Mouse (Mus musculus) 3134 (cell line): Measurements from ENCODE around the gene Prpf31.

Source experiments
- DNase-seq: peaks from one replicate; pipeline ENCODE4 v3.0.0-alpha.2; 2011; ENCODE audit warnings: low spot score; ENCODE audit not compliant: insufficient read length; ENCODE audit errors: extremely low read depth

Gene Prpf31

DNA sequence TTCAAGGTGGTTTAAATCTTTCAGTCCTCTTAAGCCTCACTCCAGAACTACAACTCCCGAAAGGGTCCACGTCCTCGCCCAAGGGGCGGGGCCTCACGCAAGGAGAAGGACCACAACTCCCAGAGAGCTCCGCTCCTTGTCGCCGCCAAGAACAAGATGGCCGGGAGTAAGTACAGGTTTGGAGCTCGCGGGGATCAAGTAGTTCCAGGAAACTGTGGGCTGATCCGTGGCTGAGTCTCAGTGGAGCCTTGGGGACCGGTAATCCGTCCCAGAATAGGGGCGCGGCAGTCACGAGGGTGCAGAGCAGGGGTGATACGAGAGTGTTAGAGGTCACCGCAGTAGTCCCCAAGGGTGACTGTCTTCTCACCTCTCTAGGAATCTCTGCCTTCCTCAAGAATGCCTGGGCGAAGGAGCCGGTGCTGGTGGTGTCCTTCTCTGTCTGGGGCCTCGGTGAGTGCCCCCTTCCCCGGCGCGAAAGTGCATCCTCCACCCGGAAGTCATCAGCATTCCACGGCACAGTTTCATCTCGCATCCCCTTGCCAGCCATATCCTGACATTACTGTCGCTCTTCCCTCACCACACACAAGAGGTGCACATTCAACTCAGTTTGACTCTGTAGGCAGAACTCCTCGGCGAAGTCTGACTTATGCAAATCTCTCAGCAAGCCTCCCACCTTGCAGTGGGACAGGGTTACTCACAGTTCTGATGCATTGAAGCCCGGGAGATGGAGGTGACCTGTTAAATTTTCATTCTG is 12.4 kb upstream of the Prpf31 start, which contains the start of gene Ndufa3:
Gene Ndufa3, plus strand, starts transcription at position 132 of the 754 bp plus-strand sequence.
- DNase-seq = peak; percentile 83

DNA sequence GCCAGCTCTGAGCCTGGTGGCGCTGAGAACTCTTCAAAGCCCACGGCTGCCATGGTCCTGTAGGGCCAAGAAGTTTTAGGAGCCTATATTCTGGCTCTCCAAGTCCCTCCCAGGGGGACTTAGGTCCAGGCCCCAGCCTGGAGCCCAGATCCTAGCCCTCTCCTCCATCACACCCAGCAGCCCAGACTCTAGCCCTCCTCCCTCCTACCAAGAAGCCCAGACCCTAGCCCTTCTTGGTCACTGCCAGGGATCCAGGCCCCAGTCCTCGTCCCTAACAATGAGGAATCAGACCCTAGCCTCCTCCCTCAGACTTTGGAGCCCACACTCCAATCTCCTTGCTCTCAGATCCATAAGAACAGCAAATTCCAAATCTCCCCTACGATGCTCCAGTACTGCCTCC is 755 bp upstream of the Prpf31 start:
- DNase-seq = no peak

DNA sequence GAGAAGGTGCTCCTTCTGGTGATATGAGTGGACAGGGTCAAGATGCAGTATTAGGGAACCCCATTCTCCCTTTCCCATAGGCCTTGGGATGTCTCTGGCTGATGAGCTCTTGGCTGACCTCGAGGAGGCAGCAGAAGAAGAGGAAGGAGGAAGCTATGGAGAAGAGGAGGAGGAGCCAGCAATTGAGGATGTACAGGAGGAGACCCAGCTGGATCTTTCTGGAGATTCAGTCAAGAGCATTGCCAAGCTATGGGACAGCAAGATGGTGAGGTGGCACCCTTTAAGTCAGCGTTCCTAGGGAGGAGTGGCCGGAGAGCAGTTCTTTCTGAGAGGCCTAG is 662 bp downstream of the Prpf31 start:
- DNase-seq = no peak

DNA sequence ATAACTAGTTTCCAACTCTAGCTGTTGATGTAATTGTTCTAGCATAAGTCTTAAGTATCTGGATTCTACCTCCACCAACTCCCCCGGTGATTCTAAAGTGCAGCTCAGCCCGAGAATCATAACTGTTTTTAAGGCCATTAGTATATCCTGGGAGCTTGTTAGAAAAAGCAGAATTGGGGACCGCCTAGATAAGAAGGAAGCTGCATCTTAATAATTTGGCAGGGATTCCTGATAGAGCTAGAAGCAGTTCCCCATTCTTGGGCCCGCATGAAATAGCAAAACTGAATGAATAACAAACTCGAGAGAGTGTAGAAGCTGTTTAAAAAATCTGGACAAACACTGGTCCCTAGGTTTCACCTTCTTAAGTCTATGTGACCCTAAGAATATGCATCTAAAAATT is 13.6 kb downstream of the Prpf31 start:
- no peak for DNase-seq

GRCm38 (mm10) chr7:3643843-3644242 is 14.1 kb downstream of the Prpf31 start:
- DNase-seq = no peak

DNA sequence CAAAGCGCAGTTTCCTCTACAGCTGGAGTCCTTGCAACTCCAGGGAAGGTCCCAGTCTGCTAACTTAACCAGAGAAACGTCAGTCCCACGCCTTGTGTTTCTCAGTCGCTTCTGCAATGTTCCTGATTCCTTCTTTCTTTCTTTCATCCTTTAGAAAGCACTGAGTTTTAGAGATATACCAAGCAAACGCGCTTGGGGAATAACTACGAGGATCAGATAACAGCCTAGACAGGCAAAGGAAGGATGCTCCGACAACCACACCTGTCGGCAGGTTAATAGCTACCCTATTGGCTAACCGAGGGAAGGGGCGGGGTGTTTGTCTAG is 14.5 kb downstream of the Prpf31 start:
- no peak for DNase-seq

DNA sequence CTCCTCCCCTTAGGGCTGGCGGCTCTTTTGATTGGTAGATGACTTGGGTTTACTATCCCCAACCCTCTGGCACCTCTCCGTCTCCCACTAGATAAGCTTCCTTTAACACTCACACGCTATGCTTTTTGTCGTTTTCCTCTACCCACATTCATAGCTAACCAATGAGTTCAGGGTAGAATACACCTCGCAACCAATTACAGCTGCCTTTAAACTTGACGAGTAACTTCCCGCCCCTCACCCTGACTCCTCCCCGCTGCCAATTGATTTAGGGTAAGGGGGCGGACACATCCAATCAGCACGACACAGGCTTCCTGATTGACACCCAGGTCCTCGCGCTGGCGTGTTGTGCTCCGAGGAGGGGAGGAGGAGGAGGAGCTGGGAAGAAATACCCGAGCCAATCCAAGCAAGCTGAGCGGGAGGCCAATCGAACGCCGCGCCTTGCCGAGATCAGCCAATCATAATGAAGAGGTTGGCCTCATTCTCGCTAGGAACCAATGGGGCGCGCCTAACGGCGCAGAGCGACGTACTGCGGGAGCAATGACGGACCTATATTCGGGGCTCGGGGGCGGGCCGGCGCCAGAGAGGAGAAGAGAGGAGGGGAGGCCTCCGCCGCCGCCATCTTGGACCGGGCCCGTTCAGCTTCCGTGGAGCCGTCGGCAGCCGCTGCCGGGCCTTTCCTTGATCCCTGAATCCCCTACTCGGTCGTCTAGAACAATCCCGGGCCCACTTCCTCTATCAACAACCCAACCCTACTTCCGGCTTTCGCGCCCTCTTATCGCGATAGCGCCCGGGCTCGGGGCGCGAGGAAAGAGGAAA is 15.1 kb downstream of the Prpf31 start, which contains the start of gene Cnot3:
Gene Cnot3, plus strand, starts transcription at position 597 of the 816 bp plus-strand sequence.
- DNase-seq = peak; percentile 95

GRCm38 (mm10) chr7:3645488-3646025 is 15.8 kb downstream of the Prpf31 start:
- no peak for DNase-seq

- no peak for DNase-seq
These were observed 16.4 kb downstream of the Prpf31 start for GRCm38 (mm10) chr7:3646188-3646587.

GRCm38 (mm10) chr7:3646641-3647040 is 16.9 kb downstream of the Prpf31 start:
- DNase-seq = no peak

DNA sequence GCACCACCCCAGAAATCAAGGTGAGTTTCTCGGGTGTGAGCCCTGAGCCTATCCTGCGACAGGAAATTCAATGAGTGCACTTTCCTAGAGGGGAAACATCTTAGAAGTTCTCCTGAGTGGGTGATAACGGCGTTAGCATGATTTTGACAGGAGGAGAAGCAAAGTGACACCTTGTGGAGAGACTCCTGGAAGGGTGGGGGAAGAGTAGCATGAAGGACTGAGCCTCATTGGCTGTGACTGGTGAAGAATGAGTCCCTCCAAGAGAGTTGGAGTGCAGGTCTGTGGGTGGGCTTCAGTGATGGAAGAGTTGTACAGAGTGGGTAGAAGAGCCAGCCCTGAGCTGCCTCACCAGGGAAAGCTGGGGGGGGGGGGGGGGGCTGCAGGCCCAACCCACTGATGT is 27.2 kb downstream of the Prpf31 start:
- DNase-seq = no peak

DNA sequence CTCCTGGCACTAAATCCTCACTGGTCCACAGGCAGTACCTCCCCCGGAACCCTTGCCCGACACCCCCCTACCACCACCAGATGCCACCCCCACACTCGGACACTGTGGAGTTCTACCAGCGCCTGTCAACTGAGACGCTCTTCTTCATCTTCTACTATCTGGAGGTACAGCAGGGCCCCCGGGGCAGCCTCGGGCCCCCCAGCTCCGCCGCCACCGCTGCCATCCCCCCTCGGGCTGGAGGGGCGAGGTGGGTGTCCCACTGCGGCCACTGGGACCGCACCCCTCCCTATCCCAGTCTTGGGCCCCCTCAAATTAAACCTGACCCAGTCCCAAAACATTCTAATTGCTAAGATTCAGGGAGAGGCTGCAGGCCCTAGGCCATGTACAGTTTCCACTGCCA is 28.8 kb downstream of the Prpf31 start:
- no peak for DNase-seq

- peak; percentile 26 for DNase-seq
These were observed 34.9 kb downstream of the Prpf31 start for GRCm38 (mm10) chr7:3664524-3665214.

- DNase-seq = peak; percentile 90
These were observed 35.7 kb downstream of the Prpf31 start, which contains the start of gene Leng1 for GRCm38 (mm10) chr7:3665215-3666114. Gene Leng1 (minus strand): TSS chr7:3665840.

GRCm38 (mm10) chr7:3666921-3667391 is 37.2 kb downstream of the Prpf31 start:
- DNase-seq = no peak

DNA sequence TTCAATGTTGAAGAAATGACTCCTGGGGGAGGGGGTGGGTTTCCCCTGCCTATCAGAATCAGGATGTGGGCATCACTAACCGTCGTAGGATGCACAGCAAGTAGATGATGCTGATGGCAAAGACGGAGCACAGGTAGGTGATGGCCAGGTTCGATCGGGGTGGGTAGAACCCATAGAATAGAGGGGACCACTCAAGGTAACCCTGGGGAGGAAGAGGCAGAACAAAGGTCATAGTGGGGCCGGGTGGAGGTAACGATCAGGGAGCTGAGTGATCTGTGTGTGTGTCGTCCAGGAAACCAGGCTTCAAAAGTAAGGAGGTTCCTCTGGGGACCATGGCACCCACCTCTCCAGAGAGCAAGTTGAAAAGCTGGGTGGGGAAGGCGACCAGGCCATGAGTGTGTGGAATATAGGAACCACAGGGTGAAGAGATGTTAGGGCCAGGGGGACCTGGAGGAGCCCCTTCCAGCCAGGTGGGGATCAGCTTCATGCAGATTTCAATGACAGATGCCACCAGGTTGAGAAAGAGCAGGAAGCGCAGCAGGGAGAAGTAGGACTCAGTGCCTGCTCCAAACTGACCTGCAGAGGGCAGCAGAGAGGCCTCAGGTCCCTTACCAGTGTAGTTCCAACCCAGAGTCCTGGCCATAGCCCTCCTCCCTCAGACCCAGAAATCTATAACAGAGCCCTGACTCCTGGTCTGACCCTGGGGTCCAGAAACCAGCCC is 44.9 kb downstream of the Prpf31 start:
- no peak for DNase-seq

DNA sequence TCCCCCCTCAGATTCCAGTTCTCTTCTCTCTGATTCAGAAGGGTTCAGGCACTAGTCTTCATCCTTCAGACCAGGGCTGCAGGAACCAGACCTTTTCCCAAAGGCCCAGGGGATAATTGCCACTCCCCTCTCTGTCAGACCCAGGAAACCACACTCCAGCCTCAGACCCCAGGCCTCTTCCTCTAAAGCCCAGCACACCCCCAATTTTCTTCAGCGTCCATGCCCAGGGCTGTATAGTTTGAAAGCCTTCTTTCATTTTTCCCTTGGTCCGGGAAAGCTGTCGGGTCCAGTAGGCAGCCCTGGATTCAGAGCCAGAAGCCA is 45.4 kb downstream of the Prpf31 start:
- no peak for DNase-seq

GRCm38 (mm10) chr7:3676371-3676770 is 46.6 kb downstream of the Prpf31 start:
- no peak for DNase-seq

DNA sequence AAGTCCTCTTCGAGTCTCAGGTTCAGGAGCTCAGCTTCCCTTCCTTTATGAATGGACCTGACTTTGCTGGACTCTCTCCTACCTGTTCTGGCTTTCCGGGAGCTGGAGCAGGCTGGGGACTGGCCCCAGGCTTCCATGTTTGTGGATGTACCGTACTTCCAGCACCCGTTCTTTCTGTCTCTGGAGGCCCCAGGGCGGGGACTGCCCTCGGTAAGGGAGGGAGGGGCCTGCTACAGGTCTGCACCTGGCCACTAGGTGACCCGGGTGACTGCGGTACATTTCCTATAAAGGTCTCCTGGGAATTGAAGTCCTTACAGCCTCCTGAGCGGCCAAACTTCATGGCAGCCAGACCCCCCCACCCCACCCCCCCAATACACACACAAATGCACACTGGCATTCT is 47.6 kb downstream of the Prpf31 start, which contains the start of gene Tmc4:
Gene Tmc4, minus strand, starts transcription at position 212 of the 400 bp plus-strand sequence.
- DNase-seq = no peak
